Mouse (Mus musculus) embryonic facial prominence, embryonic 13.5 days (tissue): ENCODE results near the gene Pkib. TPM values are rescaled to one million over a fixed set of nuclear protein-coding genes. Genes with fewer than 3 reads are reported as not detected.
A peak's percentile ranks its signal among the peaks of the same experiment; 100 is the strongest.

Experiments used
- ATAC-seq: fragments of 200-750 bp; cut with Nextera tagmentation; 2 replicates; pipeline ENCODE4 v1.8.0; 2017; ENCODE audit warnings: low read depth; ENCODE audit not compliant: insufficient number of reproducible peaks, insufficient read depth, low FRiP score, low TSS enrichment
- H3K27ac ChIP-seq: fragments of 300-500 bp; sonication (generic); 2 replicates; pipeline ENCODE4 v1.5.1; 2015; ENCODE audit warnings: moderate library complexity, mild to moderate bottlenecking, inconsistent platforms
- H3K27me3 ChIP-seq: fragments of 300-500 bp; sonication (generic); 2 replicates; pipeline ENCODE4 v1.6.1; 2015; ENCODE audit warnings: mild to moderate bottlenecking, inconsistent platforms
- H3K36me3 ChIP-seq: fragments of 300-500 bp; sonication (generic); 2 replicates; pipeline ENCODE4 v1.6.1; 2015; ENCODE audit warnings: mild to moderate bottlenecking, inconsistent platforms
- H3K4me1 ChIP-seq: fragments of 300-500 bp; sonication (generic); 2 replicates; pipeline ENCODE4 v1.6.1; 2015; ENCODE audit warnings: inconsistent platforms
- H3K4me2 ChIP-seq: fragments of 300-500 bp; sonication (generic); 2 replicates; pipeline ENCODE4 v1.6.1; 2015; ENCODE audit warnings: moderate library complexity, mild to moderate bottlenecking, inconsistent platforms
- H3K4me3 ChIP-seq: fragments of 300-500 bp; sonication (generic); 2 replicates; pipeline ENCODE4 v1.5.1; 2015; ENCODE audit warnings: mild to moderate bottlenecking, inconsistent platforms
- H3K9ac ChIP-seq: fragments of 300-500 bp; sonication (generic); 2 replicates; pipeline ENCODE4 v1.6.1; 2015; ENCODE audit warnings: mild to moderate bottlenecking, inconsistent platforms
- H3K9me3 ChIP-seq: fragments of 300-500 bp; sonication (generic); 2 replicates; pipeline ENCODE4 v1.6.1; 2016; ENCODE audit warnings: inconsistent platforms
- WGBS: fragments of 180-500 bp; shearing (Covaris S2); methylation state at CpG from one replicate; pipeline ENCODE4 v1.1.7; 2015; ENCODE audit warnings: mixed read lengths; 5-methylcytosine and 5-hydroxymethylcytosine counted together
- polyA plus RNA-seq: library from polyadenylated mRNA; unstranded; fragments of >200 nt; fragmentation: Nextera tagmentation; extraction: Ambion mirVana; gene quantifications from 2 replicates; pipeline ENCODE4 v1.2.1, GENCODE M21; 2015

The Pkib gene
- polyA plus RNA-seq, 1 experiment from 2014 or later = 1.6 TPM

- Histone ChIP-seq H3K27ac (no peak overlapping the region), H3K4me1 (no peaks in the 10 kb centered on the region), H3K4me3 (no peak overlapping the region), H3K9ac (no peak overlapping the region), H3K36me3 (no peaks in the 10 kb centered on the region), H3K27me3 (no peaks in the 10 kb centered on the region), H3K4me2 (no peak overlapping the region), H3K9me3 (no peaks in the 10 kb centered on the region)
- ATAC-seq = no peak
- WGBS = 57% methylated on average over 2 of the region's 2 CpGs
These were observed 109.6 kb downstream of the Pkib start for GRCm38 (mm10) chr10:57741351-57741750.

GRCm38 (mm10) chr10:57743045-57743444 lies 111.3 kb downstream of the Pkib start:
- Histone ChIP-seq H3K9ac (no peak overlapping the region), H3K36me3 (no peaks in the 10 kb centered on the region), H3K9me3 (no peaks in the 10 kb centered on the region), H3K4me1 (no peaks in the 10 kb centered on the region), H3K27me3 (no peaks in the 10 kb centered on the region), H3K27ac (no peak overlapping the region), H3K4me3 (no peak overlapping the region), H3K4me2 (no peak overlapping the region)
- 69% methylated on average over 7 of the region's 7 CpGs for WGBS
- no peak for ATAC-seq

- H3K27me3 ChIP-seq = no peaks in the 10 kb centered on the region
- H3K9ac ChIP-seq = no peak overlapping the region
- WGBS = 6% methylated on average over 6 of the region's 6 CpGs
- peak overlapping the region; percentile 47 for H3K4me2 ChIP-seq
- H3K9me3 ChIP-seq = no peaks in the 10 kb centered on the region
- H3K27ac ChIP-seq = no peak overlapping the region
- ATAC-seq = no peak
- H3K36me3 ChIP-seq = no peaks in the 10 kb centered on the region
- H3K4me3 ChIP-seq = peak overlapping the region; percentile 22
- no peaks in the 10 kb centered on the region for H3K4me1 ChIP-seq
These were observed 111.8 kb downstream of the Pkib start for GRCm38 (mm10) chr10:57743606-57744016.

- 34% methylated on average over 2 of the region's 2 CpGs for WGBS
These were observed 112.5 kb downstream of the Pkib start for GRCm38 (mm10) chr10:57744128-57744765.

GRCm38 (mm10) chr10:57745452-57745851 lies 113.7 kb downstream of the Pkib start:
- H3K9ac ChIP-seq = no peak overlapping the region
- H3K4me1 ChIP-seq = no peaks in the 10 kb centered on the region
- H3K36me3 ChIP-seq = no peaks in the 10 kb centered on the region
- H3K27ac ChIP-seq = no peak overlapping the region
- H3K9me3 ChIP-seq = no peaks in the 10 kb centered on the region
- no peak overlapping the region for H3K4me3 ChIP-seq
- ATAC-seq = no peak
- H3K27me3 ChIP-seq = no peaks in the 10 kb centered on the region
- H3K4me2 ChIP-seq = no peak overlapping the region

More at GRCm38 (mm10) chr10:57744128-57744765, 112.5 kb downstream of the Pkib start:
- no peak for ATAC-seq
- no peaks in the 10 kb centered on the region for H3K9me3 ChIP-seq
- no peak overlapping the region for H3K4me3 ChIP-seq
- H3K4me1 ChIP-seq = no peaks in the 10 kb centered on the region
- no peak overlapping the region for H3K9ac ChIP-seq
- no peak overlapping the region for H3K27ac ChIP-seq
- H3K4me2 ChIP-seq = no peak overlapping the region
- H3K27me3 ChIP-seq = no peaks in the 10 kb centered on the region
- no peaks in the 10 kb centered on the region for H3K36me3 ChIP-seq

GRCm38 (mm10) chr10:57747127-57747526 lies 115.3 kb downstream of the Pkib start:
- H3K9ac ChIP-seq = no peak overlapping the region
- H3K4me3 ChIP-seq = no peak overlapping the region
- H3K4me1 ChIP-seq = no peaks in the 10 kb centered on the region
- H3K36me3 ChIP-seq = no peaks in the 10 kb centered on the region
- no peaks in the 10 kb centered on the region for H3K9me3 ChIP-seq
- no peaks in the 10 kb centered on the region for H3K27me3 ChIP-seq
- H3K27ac ChIP-seq = no peak overlapping the region
- no peak overlapping the region for H3K4me2 ChIP-seq
- no peak for ATAC-seq

GRCm38 (mm10) chr10:57753343-57753742 lies 121.6 kb downstream of the Pkib start:
- H3K27me3 ChIP-seq = no peaks in the 10 kb centered on the region
- H3K9ac ChIP-seq = no peak overlapping the region
- no peaks in the 10 kb centered on the region for H3K4me1 ChIP-seq
- H3K36me3 ChIP-seq = no peaks in the 10 kb centered on the region
- ATAC-seq = no peak
- no peak overlapping the region for H3K27ac ChIP-seq
- no peaks in the 10 kb centered on the region for H3K9me3 ChIP-seq
- H3K4me2 ChIP-seq = no peak overlapping the region
- H3K4me3 ChIP-seq = no peak overlapping the region
- WGBS = 40% methylated on average over 1 of the region's 1 CpGs

- Histone ChIP-seq H3K9me3 (no peaks in the 10 kb centered on the region), H3K4me3 (no peak overlapping the region), H3K9ac (no peak overlapping the region), H3K4me1 (no peaks in the 10 kb centered on the region), H3K36me3 (no peaks in the 10 kb centered on the region), H3K27me3 (no peaks in the 10 kb centered on the region), H3K4me2 (no peak overlapping the region), H3K27ac (no peak overlapping the region)
- ATAC-seq = no peak
- WGBS = 84% methylated on average over 2 of the region's 2 CpGs
These were observed 123.5 kb downstream of the Pkib start for GRCm38 (mm10) chr10:57755201-57755736.

- Histone ChIP-seq H3K9ac (no peak overlapping the region), H3K4me1 (no peaks in the 10 kb centered on the region), H3K36me3 (no peaks in the 10 kb centered on the region), H3K27me3 (no peaks in the 10 kb centered on the region), H3K4me3 (no peak overlapping the region), H3K9me3 (no peaks in the 10 kb centered on the region), H3K27ac (no peak overlapping the region), H3K4me2 (no peak overlapping the region)
- no peak for ATAC-seq
- 86% methylated on average over 2 of the region's 2 CpGs for WGBS
These were observed 127.2 kb downstream of the Pkib start for GRCm38 (mm10) chr10:57758999-57759398.

GRCm38 (mm10) chr10:57760694-57761093 lies 128.9 kb downstream of the Pkib start:
- no peak for ATAC-seq
- Histone ChIP-seq H3K4me1 (no peaks in the 10 kb centered on the region), H3K27ac (no peak overlapping the region), H3K4me3 (no peak overlapping the region), H3K9ac (no peak overlapping the region), H3K4me2 (no peak overlapping the region), H3K36me3 (no peaks in the 10 kb centered on the region), H3K27me3 (no peaks in the 10 kb centered on the region), H3K9me3 (no peaks in the 10 kb centered on the region)
- 65% methylated on average over 3 of the region's 3 CpGs for WGBS

- ATAC-seq = no peak
- Histone ChIP-seq H3K36me3 (no peaks in the 10 kb centered on the region), H3K4me3 (no peak overlapping the region), H3K4me1 (no peaks in the 10 kb centered on the region), H3K9ac (no peak overlapping the region), H3K27ac (no peak overlapping the region), H3K4me2 (no peak overlapping the region), H3K9me3 (no peaks in the 10 kb centered on the region), H3K27me3 (no peaks in the 10 kb centered on the region)
- WGBS = 44% methylated on average over 1 of the region's 1 CpGs
These were observed 131.3 kb downstream of the Pkib start for GRCm38 (mm10) chr10:57763044-57763443.

GRCm38 (mm10) chr10:57783289-57784130 lies 151.7 kb downstream of the Pkib start:
- H3K36me3 ChIP-seq = no peaks in the 10 kb centered on the region
- no peak overlapping the region for H3K4me3 ChIP-seq
- no peak overlapping the region for H3K4me2 ChIP-seq
- H3K4me1 ChIP-seq = peaks cover 15% of the 10 kb centered on the region
- no peak for ATAC-seq
- 51% methylated on average over 12 of the region's 13 CpGs for WGBS
- no peak overlapping the region for H3K9ac ChIP-seq
- no peak overlapping the region for H3K27ac ChIP-seq
- no peaks in the 10 kb centered on the region for H3K9me3 ChIP-seq
- no peaks in the 10 kb centered on the region; the same call in 1 of the 2 replicates for H3K27me3 ChIP-seq
